Mouse (Mus musculus) hindbrain, embryonic 16.5 days (tissue): ENCODE data around the gene Ghrh. TPM values are rescaled to one million over a fixed set of nuclear protein-coding genes. Genes with fewer than 3 reads are reported as not detected.

Experiments
- ATAC-seq: fragments of 200-750 bp; cut with Nextera tagmentation; 2 replicates; pipeline ENCODE4 v1.8.0; 2017; ENCODE audit warnings: moderate TSS enrichment, moderate library complexity
- H3K27ac ChIP-seq: fragments of 300-500 bp; sonication (generic); 2 replicates; pipeline ENCODE4 v1.5.1; 2014; ENCODE audit warnings: low read depth, mild to moderate bottlenecking, control low read depth, low read length, moderate library complexity
- H3K27me3 ChIP-seq: fragments of 300-500 bp; sonication (generic); replicated peaks from 2 replicates; pipeline ENCODE4 v1.6.1; 2014; ENCODE audit warnings: low read length; ENCODE audit not compliant: control insufficient read depth, insufficient read depth
- H3K36me3 ChIP-seq: fragments of 300-500 bp; sonication (generic); 2 replicates; pipeline ENCODE4 v1.6.1; 2014; ENCODE audit warnings: mild to moderate bottlenecking, low read length, moderate library complexity, mixed read lengths; ENCODE audit not compliant: control insufficient read depth, insufficient read depth
- H3K4me1 ChIP-seq: fragments of 300-500 bp; sonication (generic); 2 replicates; pipeline ENCODE4 v1.6.1; 2014; ENCODE audit warnings: low read depth, low read length; ENCODE audit not compliant: control insufficient read depth, insufficient read depth
- H3K4me2 ChIP-seq: fragments of 300-500 bp; sonication (generic); 2 replicates; pipeline ENCODE4 v1.6.1; 2014; ENCODE audit warnings: mild to moderate bottlenecking, low read length, control low read depth, moderate library complexity
- H3K4me3 ChIP-seq: fragments of 300-500 bp; sonication (generic); 2 replicates; pipeline ENCODE4 v1.5.1; 2014; ENCODE audit warnings: mild to moderate bottlenecking, low read length, control low read depth, moderate library complexity
- H3K9ac ChIP-seq: fragments of 300-500 bp; sonication (generic); 2 replicates; pipeline ENCODE4 v1.6.1; 2014; ENCODE audit warnings: low read depth, mild to moderate bottlenecking, control low read depth, low read length, moderate library complexity
- H3K9me3 ChIP-seq: fragments of 300-500 bp; sonication (generic); 2 replicates; pipeline ENCODE4 v1.6.1; 2014; ENCODE audit warnings: mild to moderate bottlenecking, low read length, moderate library complexity; ENCODE audit not compliant: control insufficient read depth
- WGBS: fragments of 180-500 bp; shearing (Covaris S2); extraction: QIAGEN DNeasy Blood & Tissue Kit; methylation state at CpG from one replicate; pipeline ENCODE4 v1.1.7; 2014; 5-methylcytosine and 5-hydroxymethylcytosine counted together
- polyA plus RNA-seq: library from polyadenylated mRNA; unstranded; fragments of >200 nt; fragmentation: Nextera tagmentation; extraction: Ambion mirVana; gene quantifications from 2 replicates; pipeline ENCODE4 v1.2.1, GENCODE M21; 2015

Ghrh gene
- polyA plus RNA-seq, 1 experiment from 2014 or later, result 1.0 TPM

- WGBS, result 91% methylated on average over 10 of the region's 14 CpGs
- no peak overlapping the region for H3K27ac ChIP-seq
- H3K36me3 ChIP-seq, result peaks cover 24% of the 10 kb centered on the region
- H3K4me1 ChIP-seq, result peaks cover 20% of the 10 kb centered on the region
- H3K4me2 ChIP-seq, result no peak overlapping the region
- H3K9me3 ChIP-seq, result no peaks in the 10 kb centered on the region
- no peak overlapping the region for H3K4me3 ChIP-seq
- no peak overlapping the region for H3K9ac ChIP-seq
- no peaks in the 10 kb centered on the region for H3K27me3 ChIP-seq
- ATAC-seq, result no peak
These were observed 30.9 kb downstream of the Ghrh start for GRCm38 (mm10) chr2:157316358-157316933.

- WGBS, result 82% methylated on average over 6 of the region's 6 CpGs
- Histone ChIP-seq H3K4me1 (peaks cover 16% of the 10 kb centered on the region), H3K4me3 (no peak overlapping the region), H3K9ac (no peak overlapping the region), H3K4me2 (no peak overlapping the region), H3K27me3 (no peaks in the 10 kb centered on the region), H3K9me3 (no peaks in the 10 kb centered on the region), H3K27ac (no peak overlapping the region), H3K36me3 (peaks cover 24% of the 10 kb centered on the region)
- no peak for ATAC-seq
These were observed 31.8 kb downstream of the Ghrh start for GRCm38 (mm10) chr2:157315486-157315885.

GRCm38 (mm10) chr2:157314310-157314709, 33.0 kb downstream of the Ghrh start:
- H3K27me3 ChIP-seq, result no peaks in the 10 kb centered on the region
- H3K27ac ChIP-seq, result peak overlapping the region; percentile 72
- H3K9me3 ChIP-seq, result no peaks in the 10 kb centered on the region
- ATAC-seq, result peak; percentile 38; the same call in 1 of the 2 replicates
- no peak overlapping the region for H3K4me3 ChIP-seq
- H3K4me2 ChIP-seq, result no peak overlapping the region
- H3K4me1 ChIP-seq, result peaks cover 16% of the 10 kb centered on the region
- no peak overlapping the region for H3K9ac ChIP-seq
- peaks cover 33% of the 10 kb centered on the region for H3K36me3 ChIP-seq
- WGBS, result 44% methylated on average over 7 of the region's 7 CpGs

GRCm38 (mm10) chr2:157313718-157314117, 33.6 kb downstream of the Ghrh start:
- Histone ChIP-seq H3K27ac (peak overlapping the region; percentile 72), H3K4me1 (peaks cover 16% of the 10 kb centered on the region), H3K9me3 (no peaks in the 10 kb centered on the region), H3K4me2 (no peak overlapping the region), H3K4me3 (no peak overlapping the region), H3K9ac (no peak overlapping the region), H3K36me3 (peaks cover 33% of the 10 kb centered on the region), H3K27me3 (no peaks in the 10 kb centered on the region)
- ATAC-seq, result peak; percentile 65
- WGBS, result 63% methylated on average over 3 of the region's 3 CpGs

- Histone ChIP-seq H3K9me3 (no peaks in the 10 kb centered on the region), H3K4me2 (no peak overlapping the region), H3K36me3 (peaks cover 15% of the 10 kb centered on the region), H3K4me3 (no peak overlapping the region), H3K27me3 (no peaks in the 10 kb centered on the region), H3K4me1 (peaks cover 11% of the 10 kb centered on the region), H3K9ac (no peak overlapping the region), H3K27ac (no peak overlapping the region)
- 82% methylated on average over 6 of the region's 6 CpGs for WGBS
- no peak for ATAC-seq
These were observed 36.2 kb downstream of the Ghrh start for GRCm38 (mm10) chr2:157310963-157311637.

- Histone ChIP-seq H3K4me3 (no peak overlapping the region), H3K9me3 (no peaks in the 10 kb centered on the region), H3K9ac (no peak overlapping the region), H3K27ac (no peak overlapping the region), H3K4me1 (peaks cover 11% of the 10 kb centered on the region), H3K4me2 (no peak overlapping the region), H3K36me3 (peaks cover 13% of the 10 kb centered on the region), H3K27me3 (no peaks in the 10 kb centered on the region)
- ATAC-seq, result no peak
- WGBS, result 98% methylated on average over 8 of the region's 8 CpGs
These were observed 37.7 kb downstream of the Ghrh start for GRCm38 (mm10) chr2:157309611-157310010.

GRCm38 (mm10) chr2:157308273-157308917, 38.9 kb downstream of the Ghrh start:
- WGBS, result 71% methylated on average over 2 of the region's 2 CpGs
- Histone ChIP-seq H3K27me3 (no peaks in the 10 kb centered on the region), H3K9me3 (no peaks in the 10 kb centered on the region), H3K27ac (peak overlapping the region; percentile 3; the same call in 1 of the 2 replicates), H3K4me3 (no peak overlapping the region), H3K4me2 (no peak overlapping the region), H3K36me3 (peaks cover 17% of the 10 kb centered on the region), H3K4me1 (peaks cover 3% of the 10 kb centered on the region), H3K9ac (no peak overlapping the region)
- no peak for ATAC-seq

- Histone ChIP-seq H3K27ac (no peak overlapping the region), H3K36me3 (peaks cover 17% of the 10 kb centered on the region), H3K4me3 (no peak overlapping the region), H3K27me3 (no peaks in the 10 kb centered on the region), H3K4me1 (no peaks in the 10 kb centered on the region), H3K9me3 (no peaks in the 10 kb centered on the region), H3K4me2 (no peak overlapping the region), H3K9ac (no peak overlapping the region)
- 52% methylated on average over 4 of the region's 4 CpGs for WGBS
- ATAC-seq, result peak; percentile 77
These were observed 39.5 kb downstream of the Ghrh start for GRCm38 (mm10) chr2:157307715-157308265.
